10 mouse cellular contexts compared by ENCODE assay signal in the genomic region with DNA sequence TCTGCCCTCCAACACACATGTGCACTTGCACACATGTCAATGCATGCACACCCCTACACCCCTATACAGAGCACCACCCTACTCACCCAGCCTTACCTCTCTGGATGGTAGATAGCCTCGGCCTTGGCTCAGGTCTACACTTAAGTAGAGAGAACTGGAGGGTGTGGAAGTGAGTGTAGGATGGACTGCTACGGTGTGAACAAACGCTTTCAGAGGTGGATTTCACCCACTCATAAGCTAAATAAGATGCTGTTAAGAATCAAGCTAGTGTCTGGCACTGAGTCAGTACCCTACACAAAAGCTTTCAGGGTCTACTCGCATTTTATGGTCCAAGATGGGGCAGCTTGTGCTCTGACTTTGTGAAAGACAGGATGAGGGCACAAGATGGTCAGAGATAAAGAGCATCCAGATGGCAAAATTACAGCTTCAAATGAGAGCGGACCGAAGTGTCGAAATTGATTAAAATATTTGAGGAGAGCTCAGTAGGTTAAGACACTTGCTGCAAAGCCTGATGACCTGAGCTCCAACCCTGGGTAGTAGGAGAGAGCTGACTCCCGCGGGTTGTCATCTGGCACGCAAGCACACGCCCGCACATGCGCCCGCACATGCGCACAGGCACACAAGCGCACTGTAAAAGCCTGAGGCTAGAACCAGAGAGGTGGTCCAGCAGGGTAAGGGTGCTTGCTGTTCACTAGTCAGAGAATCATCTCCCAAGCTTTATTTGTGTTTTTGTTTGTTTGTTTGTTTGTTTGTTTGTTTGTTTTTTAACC. TPM values are rescaled to one million over a fixed set of nuclear protein-coding genes. Genes with fewer than 3 reads are reported as not detected.
DNase-seq lines count a peak whose midpoint lies in the region; ATAC-seq and TF ChIP-seq lines count a peak whose summit lies in the region.
"Had no signal": no experiment of that assay in that cellular context is flagged by ENCODE, and none has a peak within 500 bp of the region (broad histone marks: within the 10 kb centered on the region; RNA-seq: fewer than 3 reads in every experiment).

No protein-coding gene starts in this region.

- no peak overlapping the region for H3K4me3 ChIP-seq in heart, adult 2 months
- no peak overlapping the region for H3K4me3 ChIP-seq in embryonic facial prominence, embryonic 14.5 days (ENCODE audit: low read depth, low read length)
- H3K4me3 ChIP-seq in left cerebral cortex, adult 2 months = peak overlapping the region; percentile 40
- 0 out of 2 replicates have a peak overlapping the region, but pooled peaks have one; percentile 9 for H3K4me3 ChIP-seq in thymus, adult 2 months (ENCODE audit: control insufficient read depth, insufficient read depth, low read length)
- H3K4me3 ChIP-seq: myocyte had no signal

- TF ChIP-seq CTCF in heart, adult 2 months (IDR thresholded peaks at IDR 0.05) = no peak
- TF ChIP-seq CTCF in left cerebral cortex, adult 2 months (IDR thresholded peaks at IDR 0.05) = no peak
- no peak for TF ChIP-seq CTCF in thymus, adult 2 months (IDR thresholded peaks at IDR 0.05; ENCODE audit: borderline replicate concordance, control insufficient read depth, extremely low read depth, insufficient read depth, low read length, poor library complexity)

- H3K79me2 ChIP-seq in heart, adult 2 months (replicated peaks; ENCODE audit: control insufficient read depth, insufficient read depth, low read length) = no peaks in the 10 kb centered on the region

- ATAC-seq in embryonic facial prominence, embryonic 14.5 days (ENCODE audit: low read depth) = no peak

- no peak overlapping the region for H3K27ac ChIP-seq in heart, adult 2 months
- H3K27ac ChIP-seq in embryonic facial prominence, embryonic 14.5 days (replicated peaks; ENCODE audit: low read depth, low read length) = no peak overlapping the region
- H3K27ac ChIP-seq in left cerebral cortex, adult 2 months = peak overlapping the region; percentile 84
- H3K27ac ChIP-seq in thymus, adult 2 months (ENCODE audit: control insufficient read depth, insufficient read depth, low read length) = peak overlapping the region; percentile 84

- peak; percentile 23 to 37 for DNase-seq in heart, adult 2 months
- DNase-seq in heart, adult 11 months = no peak
- peak; percentile 52 for DNase-seq in retina, postnatal 1 day
- DNase-seq in retina, embryonic 14.5 days (ENCODE audit: low spot score) = no peak
- DNase-seq in embryonic facial prominence, embryonic 14.5 days (ENCODE audit: low spot score) = peak; percentile 18
- DNase-seq in left cerebral cortex, adult 2 months (ENCODE audit: extremely low spot score in 1 of 2, low spot score in 2 of 2) = peak; percentile 42 to 53
- peak; percentile 58 for DNase-seq in thymus, adult 2 months
- DNase-seq in Muller cell, postnatal 12 days (ENCODE audit: inconsistent ontology term) = no peak

- H3K9ac ChIP-seq in heart, adult 2 months (ENCODE audit: low read depth, low read length) = no peak overlapping the region
- H3K9ac ChIP-seq in embryonic facial prominence, embryonic 14.5 days (ENCODE audit: low read depth, low read length) = no peak overlapping the region

- 0 out of 2 replicates have a peak, but pooled peaks cover 2% of the 10 kb centered on the region for H3K27me3 ChIP-seq in heart, adult 2 months (ENCODE audit: control insufficient read depth, insufficient read depth, low read length)
- H3K27me3 ChIP-seq in embryonic facial prominence, embryonic 14.5 days (replicated peaks; ENCODE audit: control insufficient read depth, insufficient read depth, low read length) = no peaks in the 10 kb centered on the region
- H3K27me3 ChIP-seq in thymus, adult 2 months (ENCODE audit: control insufficient read depth, insufficient read depth, low read length) = no peaks in the 10 kb centered on the region

- H3K4me1 ChIP-seq in heart, adult 2 months (ENCODE audit: control insufficient read depth, insufficient read depth, low read length) = no peaks in the 10 kb centered on the region
- no peaks in the 10 kb centered on the region for H3K4me1 ChIP-seq in embryonic facial prominence, embryonic 14.5 days (ENCODE audit: control insufficient read depth, insufficient read depth, low read length)
- peaks cover 30% of the 10 kb centered on the region for H3K4me1 ChIP-seq in thymus, adult 2 months (replicated peaks; ENCODE audit: control insufficient read depth, insufficient read depth, low read length)

- H3K9me3 ChIP-seq in embryonic facial prominence, embryonic 14.5 days (ENCODE audit: control insufficient read depth, low read length) = no peaks in the 10 kb centered on the region
- H3K9me3 ChIP-seq: G1E had no signal

- TF ChIP-seq EP300 in heart, adult 2 months (IDR thresholded peaks at IDR 0.05; ENCODE audit: insufficient read depth, low read depth, low read length) = no peak

- intact Hi-C loops in heart, adult 2 months (cut with DNase I) = no loop called here
- intact Hi-C loops in left cerebral cortex, adult 2 months (cut with DNase I) = no loop called here

- peak overlapping the region; percentile 2; the same call in 1 of the 2 replicates for H3K4me2 ChIP-seq in embryonic facial prominence, embryonic 14.5 days (ENCODE audit: low read depth, low read length)

- no peaks in the 10 kb centered on the region for H3K36me3 ChIP-seq in heart, adult 2 months (ENCODE audit: control insufficient read depth, insufficient read depth, low read length)
- no peaks in the 10 kb centered on the region for H3K36me3 ChIP-seq in embryonic facial prominence, embryonic 14.5 days (ENCODE audit: control insufficient read depth, insufficient read depth, low read length)
- no peaks in the 10 kb centered on the region for H3K36me3 ChIP-seq in thymus, adult 2 months (ENCODE audit: control insufficient read depth, insufficient read depth, low read length)
- H3K36me3 ChIP-seq: G1E had no signal

- WGBS in heart, adult 2 months = 72% methylated on average over 16 of the region's 16 CpGs
- WGBS in embryonic facial prominence, embryonic 14.5 days = 63% methylated on average over 16 of the region's 16 CpGs
- 72% methylated on average over 16 of the region's 16 CpGs for WGBS in thymus, adult 2 months

- TF ChIP-seq POLR2A in heart, adult 2 months (IDR thresholded peaks at IDR 0.05; ENCODE audit: insufficient read depth, low read depth, low read length) = no peak
- no peak for TF ChIP-seq POLR2A in thymus, adult 2 months (IDR thresholded peaks at IDR 0.05; ENCODE audit: control insufficient read depth, extremely low read depth, insufficient read depth, low read length, poor library complexity)

RNA-seq across cellular contexts. Expression of a gene that starts 23.1 kb away (rescaled TPM):
- total RNA-seq in heart, adult 2 months (2021) = under 1 TPM; 0.14 to 0.18 TPM
- polyA plus RNA-seq in heart, adult 2 months (2012; rRNA removed) = 0.09 and 0.12 TPM in 2 replicates
- polyA plus RNA-seq in embryonic facial prominence, embryonic 14.5 days (2014; fragmentation: Nextera tagmentation; extraction: Ambion mirVana) = 0.11 and 0.80 TPM in 2 replicates
- total RNA-seq in left cerebral cortex, adult 2 months (2021) = under 1 TPM; 0.44 to 0.70 TPM
- 13.4 and 13.5 TPM in 2 replicates for polyA plus RNA-seq in thymus, adult 2 months (2012; rRNA removed)

RNA-seq across cellular contexts. Expression of a gene that starts 23.2 kb away (rescaled TPM):
- total RNA-seq in heart, adult 2 months (2021) = 100 to 1,000 TPM; 234 to 265 TPM
- polyA plus RNA-seq in heart, adult 2 months (2012; rRNA removed) = 148 and 201 TPM in 2 replicates
- polyA plus RNA-seq in embryonic facial prominence, embryonic 14.5 days (2014; fragmentation: Nextera tagmentation; extraction: Ambion mirVana) = 387 and 401 TPM in 2 replicates
- 100 to 1,000 TPM; 190 TPM for total RNA-seq in left cerebral cortex, adult 2 months (2021)
- polyA plus RNA-seq in thymus, adult 2 months (2012; rRNA removed) = 128 and 138 TPM in 2 replicates

RNA-seq across cellular contexts. Expression of a gene that starts 59.4 kb away (rescaled TPM):
- not detected for total RNA-seq in heart, adult 2 months (2021)
- not detected in 2 replicates for polyA plus RNA-seq in heart, adult 2 months (2012; rRNA removed)
- not detected in 2 replicates for polyA plus RNA-seq in embryonic facial prominence, embryonic 14.5 days (2014; fragmentation: Nextera tagmentation; extraction: Ambion mirVana)
- not detected for total RNA-seq in left cerebral cortex, adult 2 months (2021)
- 0.32 TPM in 1 of 2 replicates, not detected in the other for polyA plus RNA-seq in thymus, adult 2 months (2012; rRNA removed)
- total RNA-seq: G1E had no signal
- polyA plus RNA-seq: G1E, myocyte had no signal

Comparison
In these comparisons a context has a peak if more than half of its experiments do, and no peak if none do; other contexts are left out.
1. DNase-seq: peak in heart, adult 2 months (2 of 2), retina, postnatal 1 day (single experiment), embryonic facial prominence, embryonic 14.5 days (single experiment), left cerebral cortex, adult 2 months (2 of 2) and thymus, adult 2 months (single experiment); none in heart, adult 11 months (single experiment), retina, embryonic 14.5 days (single experiment) and Muller cell, postnatal 12 days (single experiment).
2. H3K27ac ChIP-seq: peak in left cerebral cortex, adult 2 months (single experiment) and thymus, adult 2 months (single experiment); none in heart, adult 2 months (single experiment) and embryonic facial prominence, embryonic 14.5 days (single experiment).
3. H3K4me3 ChIP-seq: peak in left cerebral cortex, adult 2 months (single experiment) and thymus, adult 2 months (single experiment); none in heart, adult 2 months (single experiment) and embryonic facial prominence, embryonic 14.5 days (single experiment).